Mouse (Mus musculus) T-helper 1 cell (primary cell): ENCODE data around the gene Bsph2.

ENCODE experiments used
- in situ Hi-C: fragments of 300-600 bp; cut with MboI, MseI; formaldehyde crosslinking; loops from one replicate; pipeline ENCODE4 v1.15.1; 2025; ENCODE audit warnings: high pct_unique_total_duplicates

Bsph2 gene

GRCm38 (mm10) chr7:13570967-13571366, at the start of gene Bsph2:
TSS of gene Bsph2 (minus strand) at chr7:13571067.
- in situ Hi-C loops: no loop called here

GRCm38 (mm10) chr7:13511539-13511938, 59.3 kb downstream of the Bsph2 start:
- in situ Hi-C loops: loop anchor here (10.0 kb wide), 1 partner anchor 447 kb away; no protein-coding TSS in a partner anchor
